Mouse (Mus musculus): ENCODE results near the gene Il20rb.
A peak's percentile ranks its signal among the peaks of the same experiment; 100 is the strongest.

Gene Il20rb

GRCm38 (mm10) chr9:100419644-100420043, 66.9 kb downstream of the Il20rb start:
- DNase-seq (ENCODE audit: low spot score), result no peak

DNA sequence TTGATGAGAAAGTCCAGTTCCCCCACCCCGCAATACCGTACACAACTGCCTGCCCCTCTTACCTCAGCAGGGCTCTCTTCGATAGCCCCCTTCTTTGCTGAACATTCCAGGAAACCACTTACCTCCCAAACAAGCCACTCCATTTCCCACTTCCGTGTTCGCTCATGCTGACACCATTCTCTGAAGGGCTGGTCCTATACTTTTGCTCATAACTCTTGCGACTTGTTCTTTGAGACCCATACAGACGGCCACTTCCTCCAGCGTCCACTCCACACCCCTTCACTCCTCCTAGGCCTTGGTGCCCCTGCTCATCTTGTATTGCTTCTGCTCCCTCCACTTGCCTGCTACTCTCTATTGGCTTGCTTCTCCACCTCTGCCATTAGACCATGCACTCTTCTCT, 67.5 kb downstream of the Il20rb start:
- no peak for DNase-seq (ENCODE audit: low spot score)

DNA sequence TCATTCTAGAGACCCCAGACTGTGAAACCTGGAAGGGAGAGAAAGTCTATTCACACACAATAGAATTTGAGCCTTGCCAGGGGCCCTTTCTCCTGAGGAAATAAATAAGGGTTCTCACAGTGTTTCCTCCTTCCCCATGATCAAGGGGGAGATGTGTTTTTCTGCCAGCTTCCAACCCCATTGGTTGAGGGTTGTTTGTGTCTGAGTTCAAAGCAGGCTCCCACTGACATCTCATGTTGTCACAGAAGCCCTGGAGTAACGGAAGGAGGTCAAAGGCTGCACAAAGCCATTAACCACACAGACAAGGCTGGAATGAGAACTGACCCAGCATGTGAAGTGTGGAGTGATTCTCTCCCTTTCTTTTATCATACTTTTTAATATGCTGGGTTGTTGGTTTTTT, 69.8 kb downstream of the Il20rb start:
- DNase-seq (ENCODE audit: low spot score), result no peak

- no peak for DNase-seq (ENCODE audit: low spot score)
Measured at GRCm38 (mm10) chr9:100416299-100416698, 70.3 kb downstream of the Il20rb start.

DNA sequence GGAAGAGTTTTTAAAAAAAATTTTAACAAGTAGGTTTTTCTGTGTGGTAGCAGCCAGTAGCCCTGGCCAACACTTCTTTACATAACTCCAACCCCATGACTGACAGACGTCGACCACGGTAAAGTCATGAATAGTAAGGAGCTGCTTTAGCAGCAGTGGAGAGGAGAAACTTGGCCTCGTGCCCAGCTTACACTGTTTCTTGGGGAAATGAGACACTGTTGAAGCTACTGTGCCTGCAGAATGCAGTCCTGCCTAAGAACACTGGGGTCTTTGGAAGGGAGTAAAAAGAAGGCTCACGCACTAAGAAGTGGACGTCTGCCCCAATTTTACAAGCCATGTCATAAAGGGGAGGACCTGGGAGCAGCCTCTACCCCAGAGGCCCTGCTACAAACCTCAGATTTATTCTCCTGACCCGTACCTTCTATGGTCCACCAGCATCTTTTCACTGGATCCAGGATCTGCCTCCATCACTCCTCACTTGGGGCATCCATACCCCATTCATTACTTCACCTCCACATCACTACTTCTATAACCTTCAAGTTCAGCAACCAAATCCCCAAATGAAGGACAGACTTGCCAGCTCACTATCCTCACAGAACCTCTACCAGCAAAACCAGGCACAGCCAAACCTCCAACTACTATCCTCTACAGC, 71.1 kb downstream of the Il20rb start:
- DNase-seq (ENCODE audit: low spot score), result peak; percentile 73
